Mouse (Mus musculus) lung, postnatal 0 days (tissue): ENCODE results near the gene Cuedc1.

ENCODE experiments used
- CTCF ChIP-seq: IDR thresholded peaks from 2 replicates; pipeline ENCODE4 v1.5.1; 2016; ENCODE audit warnings: antibody characterized with exemption, mild to moderate bottlenecking
- EP300 ChIP-seq: IDR thresholded peaks from 2 replicates; pipeline ENCODE4 v1.6.1; 2016; ENCODE audit warnings: antibody characterized with exemption, mild to moderate bottlenecking, control low read depth

GRCm38 (mm10) chr11:88067586-88068410 is 30.1 kb upstream of the Cuedc1 start, which contains the start of gene Vezf1:
- TF ChIP-seq CTCF = no peak
- TF ChIP-seq EP300 = no peak
